Mouse (Mus musculus) MEL (cell line): ENCODE measurements around the gene Magix. TPM values are rescaled to one million over a fixed set of nuclear protein-coding genes. Genes with fewer than 3 reads are reported as not detected.

ENCODE experiments used
- DNase-seq: peaks from one replicate; pipeline ENCODE4 v3.0.0; 2011; ENCODE audit warnings: low read depth, low spot score
- H3K27ac ChIP-seq: 2 replicates; pipeline ENCODE4 v1.5.1; 2012; ENCODE audit warnings: low read depth, mild to moderate bottlenecking, control low read depth, low read length, moderate library complexity; ENCODE audit not compliant: control insufficient read depth
- H3K27me3 ChIP-seq, 2 experiments: fragments of 150-350 bp in 1 of 2; sonication (generic) in 1 of 2; 2 replicates each; pipeline ENCODE4 v1.6.1; 2012; ENCODE audit warnings: low read length in 2 of 2, mild to moderate bottlenecking in 2 of 2, improper control_type of control experiment in 1 of 2, moderate library complexity in 1 of 2; ENCODE audit not compliant: insufficient read depth in 2 of 2, control insufficient read depth in 1 of 2
- H3K36me3 ChIP-seq, 2 experiments: 2 replicates each; pipeline ENCODE4 v1.6.1; 2012 to 2014; ENCODE audit warnings: low read length in 2 of 2, improper control_type of control experiment in 1 of 2, inconsistent platforms in 1 of 2, mild to moderate bottlenecking in 1 of 2; ENCODE audit not compliant: insufficient read depth in 2 of 2, control insufficient read depth in 1 of 2
- H3K4me1 ChIP-seq, 2 experiments: fragments of 150-350 bp in 1 of 2; sonication (generic) in 1 of 2; 2 replicates each; pipeline ENCODE4 v1.6.1; 2012; ENCODE audit warnings: low read length in 2 of 2, improper control_type of control experiment in 1 of 2, mild to moderate bottlenecking in 1 of 2; ENCODE audit not compliant: insufficient read depth in 2 of 2, control insufficient read depth in 1 of 2
- H3K4me3 ChIP-seq, 2 experiments: fragments of 150-350 bp in 1 of 2; sonication (generic) in 1 of 2; 2 replicates each; pipeline ENCODE4 v1.5.1; 2012; ENCODE audit warnings: low read depth in 2 of 2, low read length in 2 of 2, mild to moderate bottlenecking in 2 of 2, moderate library complexity in 2 of 2, control low read depth in 1 of 2, improper control_type of control experiment in 1 of 2; ENCODE audit not compliant: control insufficient read depth in 1 of 2, insufficient read depth in 1 of 2
- H3K79me2 ChIP-seq: 2 replicates; pipeline ENCODE4 v1.6.1; 2012; ENCODE audit warnings: mild to moderate bottlenecking, low read length, moderate library complexity; ENCODE audit not compliant: control insufficient read depth, poor library complexity, insufficient read depth
- H3K9ac ChIP-seq: 2 replicates; pipeline ENCODE4 v1.6.1; 2012; ENCODE audit warnings: low read depth, mild to moderate bottlenecking, control low read depth, low read length, moderate library complexity; ENCODE audit not compliant: control insufficient read depth, poor library complexity, severe bottlenecking
- H3K9me3 ChIP-seq: fragments of 150-350 bp; sonication (generic); replicated peaks from 2 replicates; pipeline ENCODE4 v1.6.1; 2012; ENCODE audit warnings: mild to moderate bottlenecking, low read length, improper control_type of control experiment, moderate library complexity; ENCODE audit not compliant: insufficient read depth
- BHLHE40 ChIP-seq: IDR thresholded peaks from 2 replicates; pipeline ENCODE4 v1.6.1; 2012; ENCODE audit warnings: low read depth, mild to moderate bottlenecking, inconsistent platforms, low read length, improper control_type of control experiment, borderline replicate concordance
- CHD1 ChIP-seq: IDR thresholded peaks from 2 replicates; pipeline ENCODE4 v1.6.1; 2012; ENCODE audit warnings: low read depth, mild to moderate bottlenecking, inconsistent platforms, low read length, improper control_type of control experiment
- CHD2 ChIP-seq: IDR thresholded peaks from 2 replicates; pipeline ENCODE4 v1.6.1; 2011; ENCODE audit warnings: low read length, improper control_type of control experiment
- E2F4 ChIP-seq: IDR thresholded peaks from 2 replicates; pipeline ENCODE4 v1.6.1; 2011; ENCODE audit warnings: low read depth, low read length, improper control_type of control experiment, borderline replicate concordance
- ELF1 ChIP-seq: IDR thresholded peaks from 2 replicates; pipeline ENCODE4 v1.6.1; 2014; ENCODE audit warnings: low read depth, mild to moderate bottlenecking, inconsistent platforms, low read length, improper control_type of control experiment, moderate library complexity
- EP300 ChIP-seq, 2 experiments: IDR thresholded peaks; 2 replicates each; pipeline ENCODE4 v1.6.1; 2011; ENCODE audit warnings: improper control_type of control experiment in 2 of 2, low read length in 2 of 2, low read depth in 1 of 2, mild to moderate bottlenecking in 1 of 2
- ETS1 ChIP-seq: IDR thresholded peaks from 2 replicates; pipeline ENCODE4 v1.6.1; 2012; ENCODE audit warnings: low read depth, mild to moderate bottlenecking, inconsistent platforms, low read length, improper control_type of control experiment, moderate library complexity
- GABPA ChIP-seq: IDR thresholded peaks from 2 replicates; pipeline ENCODE4 v1.6.1; 2012; ENCODE audit warnings: low read depth, mild to moderate bottlenecking, inconsistent platforms, low read length, improper control_type of control experiment, moderate library complexity
- GATA1 ChIP-seq: IDR thresholded peaks from 2 replicates; pipeline ENCODE4 v1.6.1; 2011; ENCODE audit warnings: low read depth, low read length, improper control_type of control experiment
- HCFC1 ChIP-seq: IDR thresholded peaks from 2 replicates; pipeline ENCODE4 v1.6.1; 2012; ENCODE audit warnings: low read depth, mild to moderate bottlenecking, inconsistent platforms, low read length, improper control_type of control experiment, moderate library complexity
- MAZ ChIP-seq: IDR thresholded peaks from 2 replicates; pipeline ENCODE4 v1.6.1; 2012; ENCODE audit warnings: low read depth, mild to moderate bottlenecking, inconsistent platforms, low read length, improper control_type of control experiment
- MEF2A ChIP-seq: IDR thresholded peaks from 2 replicates; pipeline ENCODE4 v1.6.1; 2014; ENCODE audit warnings: low read depth, mild to moderate bottlenecking, inconsistent platforms, low read length, improper control_type of control experiment; ENCODE audit not compliant: poor library complexity, insufficient replicate concordance, severe bottlenecking; ENCODE audit errors: extremely low read depth
- MXI1 ChIP-seq: IDR thresholded peaks from 2 replicates; pipeline ENCODE4 v1.6.1; 2011; ENCODE audit warnings: mild to moderate bottlenecking, low read depth, low read length, improper control_type of control experiment
- MYB ChIP-seq: IDR thresholded peaks from 2 replicates; pipeline ENCODE4 v1.6.1; 2011; ENCODE audit warnings: mild to moderate bottlenecking, low read depth, low read length, improper control_type of control experiment
- MYC ChIP-seq: IDR thresholded peaks from 2 replicates; pipeline ENCODE4 v1.6.1; 2011; ENCODE audit warnings: low read depth, mild to moderate bottlenecking, low read length, improper control_type of control experiment, moderate library complexity
- NELFE ChIP-seq: IDR thresholded peaks from 2 replicates; pipeline ENCODE4 v1.6.1; 2011; ENCODE audit warnings: low read depth, low read length, improper control_type of control experiment
- NRF1 ChIP-seq: IDR thresholded peaks from 2 replicates; pipeline ENCODE4 v1.6.1; 2014; ENCODE audit warnings: low read depth, mild to moderate bottlenecking, inconsistent platforms, low read length, improper control_type of control experiment, moderate library complexity; ENCODE audit not compliant: poor library complexity, insufficient read depth, severe bottlenecking
- POLR2A ChIP-seq, 2 experiments: IDR thresholded peaks; 2 replicates each; pipeline ENCODE4 v1.6.1; 2011 to 2012; ENCODE audit warnings: low read length in 2 of 2, mild to moderate bottlenecking in 2 of 2, control low read depth in 1 of 2, improper control_type of control experiment in 1 of 2, low read depth in 1 of 2, moderate library complexity in 1 of 2; ENCODE audit not compliant: control insufficient read depth in 1 of 2, insufficient read depth in 1 of 2, poor library complexity in 1 of 2
- RAD21 ChIP-seq: IDR thresholded peaks from 2 replicates; pipeline ENCODE4 v1.6.1; 2011; ENCODE audit warnings: mild to moderate bottlenecking, low read depth, low read length, improper control_type of control experiment
- SIN3A ChIP-seq: IDR thresholded peaks from 2 replicates; pipeline ENCODE4 v1.6.1; 2012; ENCODE audit warnings: low read length, improper control_type of control experiment, inconsistent platforms
- TAL1 ChIP-seq: IDR thresholded peaks from 2 replicates; pipeline ENCODE4 v1.6.1; 2012; ENCODE audit warnings: mild to moderate bottlenecking, inconsistent platforms, low read length, moderate library complexity, mixed read lengths
- TBP ChIP-seq: IDR thresholded peaks from 2 replicates; pipeline ENCODE4 v1.8.0; 2011; ENCODE audit warnings: low read depth, low read length, improper control_type of control experiment
- TCF12 ChIP-seq: IDR thresholded peaks from 2 replicates; pipeline ENCODE4 v1.6.1; 2014; ENCODE audit warnings: low read depth, mild to moderate bottlenecking, inconsistent platforms, low read length, improper control_type of control experiment, moderate library complexity
- USF2 ChIP-seq, 2 experiments: IDR thresholded peaks; 2 replicates each; pipeline ENCODE4 v1.6.1; 2011 to 2012; ENCODE audit warnings: improper control_type of control experiment in 2 of 2, low read length in 2 of 2, borderline replicate concordance in 1 of 2, inconsistent platforms in 1 of 2, low read depth in 1 of 2, mild to moderate bottlenecking in 1 of 2; ENCODE audit not compliant: insufficient read depth in 1 of 2
- ZC3H11A ChIP-seq: IDR thresholded peaks from 2 replicates; pipeline ENCODE4 v1.6.1; 2012; ENCODE audit warnings: low read depth, mild to moderate bottlenecking, inconsistent platforms, low read length, improper control_type of control experiment
- polyA plus RNA-seq, 2 experiments: library from polyadenylated mRNA; stranded (reverse) in 1 of 2; unstranded in 1 of 2; fragments of >175 nt in 1 of 2; fragments of >200 nt in 1 of 2; gene quantifications; 2 replicates each; pipeline versions ENCODE4 v1.2.1 to v1.2.4; 2012; ENCODE audit warnings: low replicate concordance in 2 of 2, low read depth in 1 of 2; ENCODE audit not compliant: insufficient read length in 2 of 2, insufficient read depth in 1 of 2, missing spikeins in 1 of 2
- total RNA-seq: library from RNA; depleted of rRNA; stranded (reverse); fragments of 300-350 nt; gene quantifications from 2 replicates; pipeline ENCODE4 v1.2.3, GENCODE M21; 2012

The Magix gene
- total and polyA plus RNA-seq, 3 experiments, result 0.15 to 0.33 TPM; not detected in 1

DNA sequence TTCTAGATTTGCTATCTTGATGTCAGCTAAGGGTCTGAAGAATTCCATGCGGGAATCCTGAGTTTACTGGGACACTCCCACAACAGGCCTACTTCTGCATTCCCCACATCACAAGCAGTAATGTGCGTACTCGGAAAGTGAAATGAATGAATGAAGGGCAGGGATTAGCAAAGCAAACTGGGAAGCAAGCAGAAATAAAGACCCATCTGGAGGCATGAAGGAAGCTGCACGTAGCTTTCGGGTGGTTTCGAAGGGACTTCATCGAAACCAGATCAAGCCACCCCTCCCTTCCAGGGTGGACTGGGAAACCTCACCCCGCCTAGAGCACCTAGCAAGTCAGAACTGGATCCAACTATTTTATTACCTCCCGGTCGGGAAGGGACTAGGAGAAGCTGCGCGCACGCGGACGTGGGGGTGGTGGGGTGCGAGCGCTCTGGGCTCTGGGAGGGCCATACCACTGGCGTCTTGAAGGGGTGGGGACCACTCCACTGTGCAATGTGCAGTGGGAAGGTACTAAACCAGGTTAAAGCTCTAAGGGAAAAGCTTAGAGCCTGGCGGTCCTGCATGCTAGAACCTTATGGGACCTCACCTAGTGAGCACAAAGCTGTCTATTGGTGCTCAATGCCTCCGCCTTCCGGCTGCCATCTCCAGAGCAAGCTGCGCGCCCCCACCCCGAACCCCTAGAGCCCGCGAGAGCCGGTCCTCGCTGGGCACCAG, 6.6 kb downstream of the Magix start:
- Histone ChIP-seq H3K79me2 (peaks cover 5% of the 10 kb centered on the region; the same call in 1 of the 2 replicates), H3K27ac (peak overlapping the region; percentile 95), H3K9ac (peak overlapping the region; percentile 82), H3K36me3 (peaks cover 0 to 25% of the 10 kb centered on the region in 2 experiments; a peak in 2 of 4 replicates), H3K27me3 (no peaks in the 10 kb centered on the region), H3K4me3 (peak overlapping the region; percentile 67 to 81), H3K4me1 (peaks cover 11 to 27% of the 10 kb centered on the region in 2 experiments), H3K9me3 (no peaks in the 10 kb centered on the region)
- TF ChIP-seq GABPA, result no peak
- peak; percentile 36; the same call in 1 of the 2 replicates for TF ChIP-seq MXI1
- TF ChIP-seq MYC, result peak; percentile 49; the same call in 1 of the 2 replicates
- no peak for TF ChIP-seq TAL1
- TF ChIP-seq CHD2, result no peak
- TF ChIP-seq NRF1, result no peak; the same call in 1 of the 2 replicates
- TF ChIP-seq MEF2A, result no peak
- no peak for TF ChIP-seq USF2 (IDR thresholded peaks at IDR 0.05; ENCODE audit: borderline replicate concordance in 1 of 2, insufficient read depth in 1 of 2, low read depth in 1 of 2, low read length in 2 of 2)
- TF ChIP-seq EP300 (IDR thresholded peaks at IDR 0.05; ENCODE audit: low read depth in 1 of 2, low read length in 2 of 2), result no peak
- no peak for TF ChIP-seq ELF1
- no peak; the same call in 1 of the 2 replicates for TF ChIP-seq ETS1
- 0 out of 2 replicates have a peak, but pooled peaks have one; percentile 89 for TF ChIP-seq CHD1
- 0 out of 2 replicates have a peak, but pooled peaks have one; percentile 13 for TF ChIP-seq TBP
- no peak for TF ChIP-seq RAD21
- no peak for TF ChIP-seq BHLHE40
- peak; percentile 39; the same call in 1 of the 2 replicates for TF ChIP-seq NELFE
- TF ChIP-seq SIN3A, result peak; percentile 7; the same call in 1 of the 2 replicates
- 0 out of 2 replicates have a peak, but pooled peaks have one; percentile 25 for TF ChIP-seq TCF12
- TF ChIP-seq E2F4, result no peak
- no peak for TF ChIP-seq ZC3H11A
- peak; percentile 21; the same call in 1 of the 2 replicates for TF ChIP-seq MAZ
- no peak for TF ChIP-seq MYB
- 0 out of 2 replicates have a peak, but pooled peaks have one; percentile 18 for TF ChIP-seq GATA1
- peak; percentile 13 for TF ChIP-seq HCFC1
- TF ChIP-seq POLR2A (IDR thresholded peaks at IDR 0.05; ENCODE audit: control insufficient read depth in 1 of 2, insufficient read depth in 1 of 2, low read depth in 1 of 2, low read length in 2 of 2, poor library complexity in 1 of 2), result peak in 1 of 2 experiments; percentile 65; a peak in 2 of 4 replicates
- DNase-seq, result peak; percentile 85
